Mouse (Mus musculus) ES-E14 (cell line): ENCODE data around the gene Ppp1ca.

ENCODE experiments used
- HCFC1 ChIP-seq: IDR thresholded peaks from 2 replicates; pipeline ENCODE4 v1.6.1; 2012; ENCODE audit warnings: low read length, inconsistent platforms, borderline replicate concordance; ENCODE audit not compliant: insufficient read depth
- MAFK ChIP-seq: IDR thresholded peaks from 2 replicates; pipeline ENCODE4 v1.6.1; 2014; ENCODE audit warnings: mild to moderate bottlenecking, low read depth, low read length, inconsistent platforms; ENCODE audit not compliant: insufficient read depth
- ZC3H11A ChIP-seq: IDR thresholded peaks from 2 replicates; pipeline ENCODE4 v1.6.1; 2012; ENCODE audit warnings: low read depth, mild to moderate bottlenecking, inconsistent platforms, low read length, borderline replicate concordance
- ZNF384 ChIP-seq: IDR thresholded peaks from 2 replicates; pipeline ENCODE4 v1.6.1; 2012; ENCODE audit warnings: low read depth, low read length, inconsistent platforms

- TF ChIP-seq ZNF384: no peak
- TF ChIP-seq ZC3H11A: no peak
- no peak for TF ChIP-seq HCFC1
- no peak for TF ChIP-seq MAFK
These were observed 25.3 kb downstream of the Ppp1ca start for GRCm38 (mm10) chr19:4217140-4217539.
